Mouse (Mus musculus): ENCODE measurements around the gene Gfra4. TPM values are rescaled to one million over a fixed set of nuclear protein-coding genes. Genes with fewer than 3 reads are reported as not detected.

Gfra4 gene
- not detected in 4 replicates for total RNA-seq (2023)

DNA sequence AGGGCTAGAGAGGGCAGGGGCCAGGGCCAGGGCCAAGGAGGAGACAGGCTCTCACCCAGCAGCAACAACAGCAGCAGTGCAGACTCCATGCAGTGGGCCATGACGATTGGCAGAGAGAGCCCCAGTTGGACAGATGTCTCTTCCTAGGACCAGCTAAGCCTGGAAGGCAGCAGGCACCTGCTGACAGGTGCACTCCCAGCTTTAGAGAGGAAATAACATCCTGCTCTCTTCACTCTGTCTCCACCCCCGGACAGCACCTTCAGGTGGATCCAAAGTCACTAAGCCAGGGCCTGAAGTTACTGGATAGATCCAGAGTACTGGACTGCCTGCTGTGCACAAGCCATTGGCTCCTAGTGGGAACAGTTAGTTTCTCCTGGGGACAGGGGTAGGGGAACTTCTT is at the start of gene Gfra4:
Gene Gfra4, minus strand, starts transcription at position 101 of the 400 bp plus-strand sequence.

GRCm38 (mm10) chr2:131086667-131087390 is 43.9 kb upstream of the Gfra4 start, which contains the start of gene Siglec1:
TSS of gene Siglec1 (minus strand) at chr2:131086765.

DNA sequence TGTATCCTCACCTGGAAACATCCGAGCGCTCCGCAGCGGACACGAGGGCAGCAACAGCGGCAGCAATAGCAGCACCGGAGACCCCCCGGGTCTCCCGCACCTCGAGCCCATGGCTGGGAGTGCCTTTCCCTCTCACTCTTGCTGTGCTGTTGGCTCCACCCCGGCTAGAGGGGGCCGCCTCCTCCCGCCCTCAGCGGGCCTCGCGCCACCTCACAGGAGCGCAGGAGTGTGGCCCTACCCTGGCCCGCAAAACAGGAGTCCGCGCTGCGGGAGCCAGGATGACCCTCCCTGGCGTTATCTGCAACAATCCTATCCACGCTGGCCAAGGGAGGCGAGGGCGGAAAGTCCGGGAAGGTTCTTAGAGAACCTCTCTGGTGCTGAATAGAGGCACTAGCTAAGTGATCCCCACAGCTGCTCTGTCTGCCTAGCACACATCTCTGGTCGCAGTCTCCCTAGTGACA is 20.5 kb upstream of the Gfra4 start, which contains the start of gene Adam33:
Gene Adam33, minus strand, starts transcription at position 411 of the 461 bp plus-strand sequence.

Other genes with a start within 250 kb of the Gfra4 start
- 13.8 to 20.1 TPM (median 15.8 TPM) in 4 replicates for gene 4930402H24Rik, start 136.7 kb downstream of the Gfra4 start, total RNA-seq (2023)
- gene Atrn, start 136.6 kb downstream of the Gfra4 start, total RNA-seq (2023): 17.8 to 19.6 TPM (median 18.5 TPM) in 4 replicates
- not detected in 4 replicates for gene Adam33, start 20.7 kb upstream of the Gfra4 start, total RNA-seq (2023)
- 0.09 to 0.38 TPM (median 0.21 TPM) in 4 replicates for gene Siglec1, start 43.7 kb upstream of the Gfra4 start, total RNA-seq (2023)
- 0.21 TPM in 1 of 4 replicates, not detected in the others for gene Hspa12b, start 84.2 kb upstream of the Gfra4 start, total RNA-seq (2023)
- not detected in 4 replicates for gene Gm11037, start 90.4 kb upstream of the Gfra4 start, total RNA-seq (2023)
- gene 1700037H04Rik, start 117.0 kb upstream of the Gfra4 start, total RNA-seq (2023): 18.1 to 21.6 TPM (median 20.3 TPM) in 4 replicates
- gene Cenpb, start 137.0 kb upstream of the Gfra4 start, total RNA-seq (2023): 25.8 to 26.4 TPM (median 26.0 TPM) in 4 replicates
- 64.9 to 80.9 TPM (median 71.7 TPM) in 4 replicates for gene Cdc25b, start 143.9 kb upstream of the Gfra4 start, total RNA-seq (2023)
- gene Spef1, start 144.2 kb upstream of the Gfra4 start, total RNA-seq (2023): 1.0 to 2.0 TPM (median 1.8 TPM) in 4 replicates
- gene Ap5s1, start 164.0 kb upstream of the Gfra4 start, total RNA-seq (2023): 5.8 to 11.0 TPM (median 7.2 TPM) in 4 replicates
- gene Mavs, start 191.0 kb upstream of the Gfra4 start, total RNA-seq (2023): 19.8 to 26.9 TPM (median 22.6 TPM) in 4 replicates
- gene Pank2, start 219.4 kb upstream of the Gfra4 start, total RNA-seq (2023): 63.0 to 67.8 TPM (median 64.3 TPM) in 4 replicates

Measured in B cell, adult 62 days (primary cell).